Mouse (Mus musculus): ENCODE results near the gene Cyb5d1. TPM values are rescaled to one million over a fixed set of nuclear protein-coding genes. Genes with fewer than 3 reads are reported as not detected.

Cyb5d1 gene
- total and polyA plus RNA-seq, 2 experiments from 2014 or later, result 18.8 to 22.6 TPM

- Histone ChIP-seq H3K27ac (ENCODE audit: low read depth, low read length) (peak overlapping the region; percentile 89), H3K9me3 (ENCODE audit: low read length) (no peaks in the 10 kb centered on the region), H3K36me3 (ENCODE audit: insufficient read depth, low read length) (peaks cover 30% of the 10 kb centered on the region), H3K4me3 (ENCODE audit: low read depth, low read length) (peak overlapping the region; percentile 73), H3K27me3 (ENCODE audit: insufficient read depth, low read length) (no peaks in the 10 kb centered on the region), H3K4me1 (ENCODE audit: insufficient read depth, low read length) (peaks cover 35% of the 10 kb centered on the region), H3K9ac (replicated peaks; ENCODE audit: low read length, poor library complexity, severe bottlenecking) (peak overlapping the region; percentile 98), H3K4me2 (ENCODE audit: low read depth, low read length, poor library complexity, severe bottlenecking) (peak overlapping the region; percentile 94)
- no peak for TF ChIP-seq CTCF (IDR thresholded peaks at IDR 0.05)
- no peak for DNase-seq (ENCODE audit: low spot score)
- WGBS, result under 1% methylated on average over 41 of the region's 41 CpGs
- no peak; the same call in 1 of the 2 replicates for ATAC-seq (ENCODE audit: low FRiP score)
These were observed 15.1 kb upstream of the Cyb5d1 start for GRCm38 (mm10) chr11:69410310-69411072.

- H3K9me3 ChIP-seq (ENCODE audit: low read length), result no peaks in the 10 kb centered on the region
- peak overlapping the region; percentile 98 for H3K9ac ChIP-seq (replicated peaks; ENCODE audit: low read length, poor library complexity, severe bottlenecking)
- no peak for ATAC-seq (ENCODE audit: low FRiP score)
- peak overlapping the region; percentile 73 for H3K4me3 ChIP-seq (ENCODE audit: low read depth, low read length)
- TF ChIP-seq CTCF (IDR thresholded peaks at IDR 0.05), result no peak
- no peak for DNase-seq (ENCODE audit: low spot score)
- under 1% methylated on average over 18 of the region's 18 CpGs for WGBS
- H3K4me1 ChIP-seq (ENCODE audit: insufficient read depth, low read length), result peaks cover 34% of the 10 kb centered on the region
- H3K27ac ChIP-seq (ENCODE audit: low read depth, low read length), result peak overlapping the region; percentile 89
- no peaks in the 10 kb centered on the region for H3K27me3 ChIP-seq (ENCODE audit: insufficient read depth, low read length)
- peak overlapping the region; percentile 94 for H3K4me2 ChIP-seq (ENCODE audit: low read depth, low read length, poor library complexity, severe bottlenecking)
- peaks cover 35% of the 10 kb centered on the region for H3K36me3 ChIP-seq (ENCODE audit: insufficient read depth, low read length)
These were observed 14.5 kb upstream of the Cyb5d1 start for GRCm38 (mm10) chr11:69410045-69410309.

GRCm38 (mm10) chr11:69409378-69410044 lies 14.1 kb upstream of the Cyb5d1 start:
- no peak for TF ChIP-seq CTCF (IDR thresholded peaks at IDR 0.05)
- H3K9ac ChIP-seq (replicated peaks; ENCODE audit: low read length, poor library complexity, severe bottlenecking), result peak overlapping the region; percentile 98
- peaks cover 31% of the 10 kb centered on the region for H3K4me1 ChIP-seq (ENCODE audit: insufficient read depth, low read length)
- H3K4me3 ChIP-seq (ENCODE audit: low read depth, low read length), result peak overlapping the region; percentile 73
- peaks cover 40% of the 10 kb centered on the region for H3K36me3 ChIP-seq (ENCODE audit: insufficient read depth, low read length)
- peak overlapping the region; percentile 89 for H3K27ac ChIP-seq (ENCODE audit: low read depth, low read length)
- H3K4me2 ChIP-seq (ENCODE audit: low read depth, low read length, poor library complexity, severe bottlenecking), result peak overlapping the region; percentile 94
- ATAC-seq (ENCODE audit: low FRiP score) (peak; percentile 11; the same call in 1 of the 2 replicates), DNase-seq (ENCODE audit: low spot score) (peak; percentile 84)
- under 1% methylated on average over 39 of the region's 46 CpGs for WGBS
- no peaks in the 10 kb centered on the region for H3K27me3 ChIP-seq (ENCODE audit: insufficient read depth, low read length)
- H3K9me3 ChIP-seq (ENCODE audit: low read length), result no peaks in the 10 kb centered on the region

- peak; percentile 67 for ATAC-seq (ENCODE audit: low FRiP score)
- Histone ChIP-seq H3K27me3 (ENCODE audit: insufficient read depth, low read length) (no peaks in the 10 kb centered on the region), H3K4me2 (ENCODE audit: low read depth, low read length, poor library complexity, severe bottlenecking) (peak overlapping the region; percentile 94), H3K4me1 (ENCODE audit: insufficient read depth, low read length) (peaks cover 27% of the 10 kb centered on the region), H3K9ac (replicated peaks; ENCODE audit: low read length, poor library complexity, severe bottlenecking) (peak overlapping the region; percentile 98), H3K4me3 (ENCODE audit: low read depth, low read length) (peak overlapping the region; percentile 73), H3K36me3 (ENCODE audit: insufficient read depth, low read length) (peaks cover 47% of the 10 kb centered on the region), H3K9me3 (ENCODE audit: low read length) (no peaks in the 10 kb centered on the region), H3K27ac (ENCODE audit: low read depth, low read length) (peak overlapping the region; percentile 89)
- WGBS, result under 1% methylated on average over 33 of the region's 33 CpGs
- peak; percentile 96 for DNase-seq (ENCODE audit: low spot score)
- no peak for TF ChIP-seq CTCF (IDR thresholded peaks at IDR 0.05)
These were observed 13.3 kb upstream of the Cyb5d1 start for GRCm38 (mm10) chr11:69408541-69409377.

GRCm38 (mm10) chr11:69407724-69408004 lies 12.2 kb upstream of the Cyb5d1 start:
- ATAC-seq (ENCODE audit: low FRiP score) (no peak), DNase-seq (ENCODE audit: low spot score) (no peak)
- H3K4me1 ChIP-seq (ENCODE audit: insufficient read depth, low read length), result peaks cover 17% of the 10 kb centered on the region
- 89% methylated on average over 4 of the region's 4 CpGs for WGBS
- H3K27ac ChIP-seq (ENCODE audit: low read depth, low read length), result no peak overlapping the region
- H3K36me3 ChIP-seq (ENCODE audit: insufficient read depth, low read length), result peaks cover 49% of the 10 kb centered on the region
- 0 out of 2 replicates have a peak overlapping the region, but pooled peaks have one; percentile 98 for H3K9ac ChIP-seq (replicated peaks; ENCODE audit: low read length, poor library complexity, severe bottlenecking)
- H3K4me3 ChIP-seq (ENCODE audit: low read depth, low read length), result peak overlapping the region; percentile 73; the same call in 1 of the 2 replicates
- peak overlapping the region; percentile 94 for H3K4me2 ChIP-seq (ENCODE audit: low read depth, low read length, poor library complexity, severe bottlenecking)
- no peaks in the 10 kb centered on the region for H3K27me3 ChIP-seq (ENCODE audit: insufficient read depth, low read length)
- H3K9me3 ChIP-seq (ENCODE audit: low read length), result no peaks in the 10 kb centered on the region
- TF ChIP-seq CTCF (IDR thresholded peaks at IDR 0.05), result no peak

Measured in midbrain, postnatal 0 days (tissue).